Mouse (Mus musculus) Muller cell, postnatal 12 days (primary cell): ENCODE results near the gene Ccni.

Experiments
- DNase-seq: peaks from one replicate; pipeline ENCODE4 v3.0.0-alpha.2; 2015; ENCODE audit errors: inconsistent ontology term

The Ccni gene

GRCm38 (mm10) chr5:93201181-93201580 lies 5.1 kb downstream of the Ccni start:
- no peak for DNase-seq

- DNase-seq, result no peak
Measured at GRCm38 (mm10) chr5:93198232-93198631, 8.1 kb downstream of the Ccni start.

DNA sequence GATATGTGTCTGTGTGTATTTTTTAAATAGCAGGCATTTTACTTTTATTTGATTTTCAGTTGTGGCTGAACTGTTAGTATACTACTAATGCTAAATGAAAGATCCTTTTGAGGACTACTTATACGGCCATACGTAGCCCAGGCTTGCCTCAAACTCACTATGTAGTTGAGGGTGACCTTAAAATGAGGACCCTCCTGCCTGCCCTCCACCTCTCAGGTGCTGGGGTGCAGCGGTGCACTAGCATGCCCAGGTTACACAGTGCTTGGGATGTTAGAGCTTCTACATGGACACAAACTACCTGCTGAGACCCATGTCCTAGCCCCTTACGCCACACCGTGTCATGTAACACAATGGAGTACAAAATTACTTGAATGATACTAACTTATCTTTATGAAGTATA lies 15.9 kb downstream of the Ccni start:
- DNase-seq, result no peak

- DNase-seq, result no peak
Measured at GRCm38 (mm10) chr5:93189607-93190006, 16.7 kb downstream of the Ccni start.

GRCm38 (mm10) chr5:93184548-93184947 lies 21.7 kb downstream of the Ccni start:
- no peak for DNase-seq

DNA sequence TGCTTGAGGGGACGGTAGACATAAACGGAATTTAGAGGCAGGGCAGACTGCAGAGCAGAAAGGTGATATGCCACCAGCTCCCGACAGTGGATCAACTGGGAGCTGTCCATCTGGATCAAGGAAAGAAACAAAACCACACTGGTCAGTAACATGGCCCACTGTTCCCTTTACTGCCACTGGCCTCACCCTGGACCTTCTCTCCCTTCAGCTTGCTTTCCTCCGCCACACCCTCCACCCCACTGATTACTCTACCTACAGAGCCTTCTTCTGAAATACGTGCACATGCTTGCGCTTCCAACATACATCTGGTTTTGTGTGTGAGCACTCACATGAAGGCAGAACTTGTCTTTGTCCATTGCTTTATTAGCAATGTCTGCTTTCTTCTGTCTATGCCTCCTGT lies 23.0 kb downstream of the Ccni start:
- DNase-seq, result no peak

DNA sequence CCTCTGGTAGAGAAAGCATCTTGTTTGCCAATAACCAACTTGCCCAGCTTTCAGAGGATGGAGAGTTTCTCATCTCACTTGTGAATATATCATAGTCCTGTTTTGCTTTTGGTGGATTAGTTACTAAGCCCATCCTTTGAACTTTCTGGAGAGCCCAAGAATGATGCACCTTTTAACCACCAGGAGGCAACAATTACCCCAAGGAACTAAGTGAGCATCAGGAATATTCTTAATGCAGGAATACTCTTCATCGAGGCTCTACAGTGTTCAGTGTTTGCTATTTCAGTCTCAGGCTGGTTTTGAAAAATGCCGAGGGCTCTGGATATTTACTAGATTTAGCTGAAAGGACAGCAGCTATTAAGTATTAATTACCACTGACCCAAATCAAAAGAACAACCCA lies 26.0 kb downstream of the Ccni start:
- no peak for DNase-seq

DNA sequence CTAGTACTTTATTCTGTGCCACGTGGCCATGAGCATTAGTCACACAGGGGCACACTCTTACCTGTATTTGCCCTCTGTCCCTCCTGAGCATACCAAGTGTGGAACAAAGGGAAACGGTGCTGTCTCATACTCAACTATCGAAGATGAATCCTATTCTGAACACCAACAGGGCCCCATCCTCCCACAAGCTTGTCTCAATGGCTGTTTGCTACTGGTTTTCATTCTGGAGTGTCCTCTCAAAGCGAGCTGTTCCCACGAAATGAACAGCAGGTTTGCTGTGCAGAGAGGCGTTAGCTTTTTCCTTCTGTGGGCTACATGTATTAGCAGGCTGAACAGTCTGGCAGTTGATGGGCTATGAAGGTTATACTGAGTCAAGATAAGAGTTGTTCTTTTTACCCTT lies 27.7 kb downstream of the Ccni start:
- no peak for DNase-seq

DNA sequence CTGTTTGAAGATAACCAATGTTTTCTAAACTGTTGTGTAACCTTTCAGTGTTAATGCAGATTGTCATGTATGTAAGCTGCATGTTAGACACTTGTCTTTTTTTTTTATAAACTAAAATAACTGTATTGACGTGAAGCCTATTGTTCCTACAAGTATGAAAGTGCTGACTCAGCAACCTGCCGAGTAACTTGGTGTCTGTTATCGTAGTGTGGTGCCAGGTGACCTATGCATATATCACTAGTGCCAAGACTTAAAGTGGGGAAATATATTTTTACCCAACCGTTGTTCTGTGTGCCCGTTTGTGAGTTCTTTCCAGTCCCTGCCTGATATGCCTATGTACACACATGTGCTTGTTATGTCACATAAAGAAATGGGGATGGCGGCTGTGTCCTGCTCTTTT lies 31.6 kb downstream of the Ccni start:
- no peak for DNase-seq

DNA sequence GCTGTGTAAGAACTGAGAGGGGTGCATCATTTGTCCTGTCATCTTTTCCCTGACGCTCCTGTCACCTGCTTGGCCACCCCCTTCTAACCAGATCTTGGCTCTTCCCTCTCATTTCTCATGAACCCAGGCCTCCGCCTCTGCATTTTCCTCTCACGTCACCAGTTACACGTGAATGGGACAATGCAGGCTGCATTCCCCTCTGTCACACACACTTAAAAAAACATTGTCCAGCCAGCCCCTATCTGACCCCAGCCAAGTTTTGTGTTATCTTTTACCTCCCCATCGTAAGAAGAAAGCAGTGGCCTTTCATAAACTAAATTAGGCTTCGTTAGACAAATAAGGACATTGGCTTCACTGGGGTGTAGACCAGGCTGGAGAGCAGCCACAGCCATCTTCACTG lies 33.8 kb downstream of the Ccni start:
- DNase-seq, result no peak

GRCm38 (mm10) chr5:93171420-93171819 lies 34.9 kb downstream of the Ccni start:
- no peak for DNase-seq

- no peak for DNase-seq
Measured at GRCm38 (mm10) chr5:93168654-93169053, 37.6 kb downstream of the Ccni start.

GRCm38 (mm10) chr5:93167919-93168516 lies 38.3 kb downstream of the Ccni start:
- no peak for DNase-seq

DNA sequence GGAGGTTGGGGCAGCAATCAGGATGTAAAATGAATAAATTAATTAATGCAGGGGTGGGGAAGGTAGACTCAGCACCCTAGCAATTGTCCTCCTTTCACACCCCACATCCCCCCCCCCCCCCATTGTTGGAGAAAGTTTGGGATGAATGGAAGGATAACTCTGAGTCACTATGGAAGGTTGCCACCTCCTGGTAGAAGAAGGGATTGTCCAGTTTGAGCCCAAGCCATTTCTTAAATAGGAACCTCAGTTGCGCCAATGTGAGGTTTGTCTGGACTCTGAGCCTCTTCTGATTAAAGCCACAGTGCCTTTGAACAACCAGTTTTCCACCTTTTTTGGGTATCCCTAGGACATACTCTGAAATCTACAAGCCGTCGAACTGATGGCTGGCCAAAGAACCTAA lies 42.8 kb downstream of the Ccni start:
- peak; percentile 69 for DNase-seq

DNA sequence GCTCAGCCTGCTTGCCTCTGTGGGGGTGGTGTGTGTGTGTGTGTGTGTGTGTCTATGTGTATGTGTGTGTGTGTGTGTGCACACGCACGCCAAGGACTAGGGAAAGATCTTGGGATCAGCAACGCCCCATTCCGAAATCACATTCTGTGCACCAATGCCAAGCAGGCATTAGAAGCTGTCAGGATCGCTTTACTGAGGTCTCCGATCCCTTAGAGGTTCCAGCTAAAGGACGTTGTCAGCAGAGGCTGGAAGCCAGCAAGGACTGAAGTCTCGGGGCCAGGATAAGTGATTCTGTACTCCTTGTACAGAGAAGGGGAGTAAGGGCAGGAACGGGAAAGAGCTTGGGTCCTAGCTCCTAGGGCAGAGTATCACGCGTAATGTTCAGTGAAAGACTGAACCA lies 51.9 kb downstream of the Ccni start:
- no peak for DNase-seq

- DNase-seq, result no peak
Measured at GRCm38 (mm10) chr5:93152451-93152850, 53.8 kb downstream of the Ccni start.

GRCm38 (mm10) chr5:93151985-93152384 lies 54.3 kb downstream of the Ccni start:
- DNase-seq, result peak; percentile 31

DNA sequence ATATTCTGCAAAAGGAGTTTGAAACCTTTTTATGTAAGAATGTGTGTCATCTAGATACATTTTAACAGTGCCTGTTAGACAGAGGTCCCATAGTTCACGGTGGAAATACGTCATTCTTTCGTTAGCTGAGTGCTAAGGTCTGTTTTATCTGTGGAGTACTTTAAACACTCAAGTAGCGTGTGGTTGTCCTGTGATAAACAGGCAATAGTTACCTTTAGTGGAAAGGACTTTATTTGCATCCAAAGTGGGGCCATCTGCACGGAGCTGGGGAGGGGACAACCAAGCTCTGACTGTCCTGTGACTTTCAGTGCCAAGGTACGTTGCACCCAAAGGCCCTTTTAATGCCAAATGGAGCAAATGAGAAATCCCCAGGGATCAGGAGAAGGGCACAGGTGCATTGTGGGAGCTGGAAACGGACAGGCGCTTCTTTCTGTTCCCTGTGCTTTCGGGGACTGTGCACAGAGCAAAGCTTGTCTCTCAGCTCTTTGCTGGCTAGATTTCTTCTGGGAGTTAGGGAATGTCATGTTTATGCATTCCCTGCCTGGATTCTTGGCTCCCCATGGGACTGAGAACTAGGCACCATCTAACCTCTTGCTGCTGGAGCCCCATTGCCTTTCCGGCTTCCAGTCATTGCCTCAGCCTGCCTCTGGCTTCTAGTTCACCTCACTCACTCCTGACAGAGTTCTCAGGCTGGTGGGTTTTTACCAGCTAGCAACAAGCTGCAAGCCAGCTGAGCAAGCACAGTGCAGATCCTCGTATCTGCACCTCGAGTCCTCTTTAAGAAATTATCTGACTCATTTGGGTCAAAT lies 56.1 kb downstream of the Ccni start:
- DNase-seq, result no peak

DNA sequence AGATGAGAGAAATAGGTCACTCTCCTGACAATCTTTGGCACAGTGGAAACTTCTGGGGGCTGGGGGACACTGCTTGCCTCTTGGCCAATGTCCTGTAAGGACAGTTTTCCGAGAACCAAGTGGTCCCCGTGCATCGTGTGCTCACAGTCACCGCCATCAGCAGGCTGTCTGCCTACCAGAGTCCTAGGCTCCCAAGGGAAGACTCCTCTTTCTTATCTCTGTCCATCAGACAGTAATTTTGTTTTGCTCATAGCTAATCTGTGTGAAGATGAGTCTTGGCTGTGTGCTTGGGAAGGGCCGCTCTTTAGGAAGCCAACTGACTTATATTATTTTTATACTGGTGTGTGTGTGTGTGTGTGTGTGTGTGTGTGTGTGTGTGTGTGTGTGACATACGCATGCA lies 60.8 kb downstream of the Ccni start:
- DNase-seq, result no peak

DNA sequence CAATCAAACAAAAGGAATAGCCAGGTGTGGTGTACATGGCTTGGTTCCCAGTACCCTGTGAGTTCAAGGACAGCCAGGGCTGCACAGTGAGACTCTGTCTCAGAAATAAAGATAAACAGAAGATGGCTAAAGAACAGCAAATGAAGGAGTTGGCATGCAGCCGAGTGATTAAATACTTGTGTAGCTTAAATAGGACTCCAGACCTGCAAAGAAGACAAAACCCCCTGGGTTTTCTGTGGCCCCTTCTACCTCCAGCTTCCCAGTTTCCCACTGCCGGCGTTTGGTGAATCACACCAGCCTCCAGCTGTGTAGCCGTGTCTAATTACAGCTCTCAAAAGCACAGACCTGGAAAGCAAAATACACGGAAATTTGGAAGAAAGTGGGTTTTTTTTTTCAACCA lies 61.4 kb downstream of the Ccni start:
- DNase-seq, result peak; percentile 31

DNA sequence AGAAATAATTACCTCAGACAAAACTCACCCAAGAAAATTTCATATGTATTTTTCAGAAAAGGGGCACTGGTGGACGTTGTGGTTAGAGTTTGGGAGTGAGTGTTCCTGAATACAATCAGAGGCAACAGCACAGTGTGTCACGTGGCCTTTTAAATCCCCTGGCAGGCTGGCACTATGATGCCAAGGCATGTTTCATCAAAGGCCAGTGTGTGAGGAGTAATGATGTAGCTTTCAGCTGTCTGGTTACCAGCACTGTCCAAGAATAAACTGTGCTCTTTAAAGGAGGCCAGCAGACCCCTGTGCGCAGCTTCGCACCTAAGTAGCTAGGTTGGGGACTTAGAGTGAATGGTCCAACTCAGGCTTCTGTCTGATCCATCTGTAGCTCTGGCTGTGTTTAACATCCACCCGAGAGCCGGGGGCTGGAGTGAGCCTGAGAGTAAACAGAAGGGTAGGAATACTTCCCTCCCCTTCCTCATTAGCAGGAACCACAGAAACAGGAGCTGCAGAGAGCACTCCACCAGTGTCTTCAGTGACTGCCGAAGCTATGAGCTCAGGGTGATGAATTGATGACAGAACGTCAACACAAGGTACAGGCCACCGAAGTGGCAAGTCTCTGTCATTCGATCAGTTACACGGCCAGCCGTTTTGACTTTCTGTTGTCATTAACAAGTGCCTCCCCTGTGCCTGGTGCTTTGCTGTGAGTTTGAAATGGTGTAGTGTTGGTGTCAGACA lies 62.8 kb downstream of the Ccni start:
- DNase-seq, result peak; percentile 48

GRCm38 (mm10) chr5:93140747-93141146 lies 65.5 kb downstream of the Ccni start:
- DNase-seq, result no peak

DNA sequence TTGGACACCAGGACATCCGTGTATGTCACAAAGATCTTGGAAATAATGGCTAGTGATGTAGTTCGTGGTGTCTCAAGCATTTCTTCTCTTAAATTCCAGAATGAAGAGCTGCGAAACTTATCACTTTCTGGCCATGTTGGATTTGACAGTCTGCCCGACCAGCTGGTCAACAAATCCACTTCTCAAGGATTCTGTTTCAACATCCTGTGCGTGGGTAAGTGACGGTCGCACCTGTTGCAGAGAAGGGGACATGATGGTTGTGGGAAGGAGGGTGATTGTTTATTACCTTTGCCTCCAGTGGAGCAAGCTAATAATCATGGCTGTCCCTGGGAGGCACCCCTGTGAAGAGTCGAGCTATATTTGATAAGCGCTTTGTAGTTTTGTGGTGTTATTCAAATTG lies 66.9 kb downstream of the Ccni start:
- no peak for DNase-seq
